Mouse (Mus musculus) intestine, embryonic 15.5 days (tissue): ENCODE data around the gene Tmem86a. TPM values are rescaled to one million over a fixed set of nuclear protein-coding genes. Genes with fewer than 3 reads are reported as not detected.

Experiments used
- ATAC-seq: fragments of 200-750 bp; cut with Nextera tagmentation; 2 replicates; pipeline ENCODE4 v1.8.0; 2017; ENCODE audit warnings: moderate TSS enrichment, moderate library complexity
- H3K27ac ChIP-seq: fragments of 300-500 bp; sonication (generic); 2 replicates; pipeline ENCODE4 v1.5.1; 2015; ENCODE audit warnings: mild to moderate bottlenecking, inconsistent platforms
- H3K27me3 ChIP-seq: fragments of 300-500 bp; sonication (generic); replicated peaks from 2 replicates; pipeline ENCODE4 v1.6.1; 2015; ENCODE audit warnings: inconsistent platforms
- H3K36me3 ChIP-seq: fragments of 300-500 bp; sonication (generic); 2 replicates; pipeline ENCODE4 v1.6.1; 2015; ENCODE audit warnings: inconsistent platforms
- H3K4me1 ChIP-seq: fragments of 300-500 bp; sonication (generic); replicated peaks from 2 replicates; pipeline ENCODE4 v1.6.1; 2015; ENCODE audit warnings: inconsistent platforms
- H3K4me2 ChIP-seq: fragments of 300-500 bp; sonication (generic); replicated peaks from 2 replicates; pipeline ENCODE4 v1.6.1; 2015; ENCODE audit warnings: mild to moderate bottlenecking, inconsistent platforms
- H3K4me3 ChIP-seq: fragments of 300-500 bp; sonication (generic); replicated peaks from 2 replicates; pipeline ENCODE4 v1.5.1; 2015; ENCODE audit warnings: inconsistent platforms
- H3K9ac ChIP-seq: fragments of 300-500 bp; sonication (generic); 2 replicates; pipeline ENCODE4 v1.6.1; 2015; ENCODE audit warnings: inconsistent platforms
- H3K9me3 ChIP-seq: fragments of 300-500 bp; sonication (generic); 2 replicates; pipeline ENCODE4 v1.6.1; 2016; ENCODE audit warnings: inconsistent platforms
- WGBS: fragments of 180-500 bp; shearing (Covaris S2); methylation state at CpG from one replicate; pipeline ENCODE4 v1.1.7; 2015; 5-methylcytosine and 5-hydroxymethylcytosine counted together
- polyA plus RNA-seq: library from polyadenylated mRNA; unstranded; fragments of >200 nt; fragmentation: Nextera tagmentation; extraction: Ambion mirVana; gene quantifications from 2 replicates; pipeline ENCODE4 v1.2.1, GENCODE M21; 2015

Tmem86a gene
- polyA plus RNA-seq, 1 experiment from 2014 or later = 48.8 TPM

DNA sequence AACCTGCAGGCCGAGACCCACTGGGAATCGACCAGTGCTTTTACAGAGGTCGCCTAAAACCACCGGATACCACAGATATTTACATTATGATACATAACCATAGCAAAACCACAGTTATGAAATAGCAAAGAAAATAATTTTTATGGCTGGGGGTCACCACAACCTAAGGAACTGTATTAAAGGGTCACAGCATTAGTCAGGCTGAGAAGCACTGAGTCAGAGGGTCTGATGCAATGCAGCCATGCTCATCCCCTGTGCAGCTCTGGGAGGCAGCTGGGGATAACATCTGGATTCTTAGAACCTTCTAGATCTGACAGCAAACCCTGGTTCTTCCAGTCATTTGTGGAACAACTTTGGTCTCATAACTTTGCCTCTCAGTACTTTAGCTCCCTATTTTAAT lies 19.0 kb upstream of the Tmem86a start:
- WGBS = 82% methylated on average over 4 of the region's 4 CpGs
- ATAC-seq = no peak
- Histone ChIP-seq H3K4me3 (no peak overlapping the region), H3K9ac (no peak overlapping the region), H3K27me3 (no peaks in the 10 kb centered on the region), H3K9me3 (no peaks in the 10 kb centered on the region), H3K4me2 (no peak overlapping the region), H3K27ac (no peak overlapping the region), H3K4me1 (no peaks in the 10 kb centered on the region), H3K36me3 (no peaks in the 10 kb centered on the region)

DNA sequence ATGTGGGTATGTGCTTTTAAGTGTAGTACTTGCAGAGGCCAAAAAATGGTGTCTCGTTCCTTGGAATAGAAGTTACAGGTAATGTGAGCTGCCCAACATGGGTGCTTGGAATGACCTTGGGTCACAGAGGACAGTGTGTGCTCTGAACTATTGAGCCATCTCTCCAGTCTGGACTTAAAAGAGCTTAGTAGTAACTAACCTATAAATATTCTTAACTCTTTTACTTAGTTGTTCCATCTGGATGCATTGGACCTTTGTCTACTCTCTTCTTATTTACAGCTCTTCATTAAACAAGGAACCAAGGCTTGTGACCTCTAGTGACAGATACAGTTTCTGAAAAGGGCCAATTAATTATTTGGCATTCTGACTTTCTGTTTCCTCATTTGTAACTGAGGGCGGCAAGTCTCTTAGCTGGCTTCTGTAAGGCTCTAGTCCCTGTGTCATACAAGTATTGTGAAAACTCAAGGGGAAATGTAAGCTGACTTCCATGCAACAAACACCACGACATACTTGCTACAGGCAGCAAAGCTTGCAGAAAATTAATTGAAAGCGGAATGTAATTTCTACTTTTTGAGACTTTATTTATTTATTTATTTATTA lies 15.5 kb upstream of the Tmem86a start:
- Histone ChIP-seq H3K9ac (no peak overlapping the region), H3K27me3 (no peaks in the 10 kb centered on the region), H3K36me3 (no peaks in the 10 kb centered on the region), H3K27ac (no peak overlapping the region), H3K4me1 (no peaks in the 10 kb centered on the region), H3K4me3 (no peak overlapping the region), H3K4me2 (no peak overlapping the region), H3K9me3 (no peaks in the 10 kb centered on the region)
- ATAC-seq = no peak
- 88% methylated on average over 4 of the region's 4 CpGs for WGBS

GRCm38 (mm10) chr7:47035426-47035825 lies 15.0 kb upstream of the Tmem86a start:
- WGBS = 75% methylated on average over 8 of the region's 8 CpGs
- no peak overlapping the region for H3K4me2 ChIP-seq
- no peaks in the 10 kb centered on the region for H3K4me1 ChIP-seq

DNA sequence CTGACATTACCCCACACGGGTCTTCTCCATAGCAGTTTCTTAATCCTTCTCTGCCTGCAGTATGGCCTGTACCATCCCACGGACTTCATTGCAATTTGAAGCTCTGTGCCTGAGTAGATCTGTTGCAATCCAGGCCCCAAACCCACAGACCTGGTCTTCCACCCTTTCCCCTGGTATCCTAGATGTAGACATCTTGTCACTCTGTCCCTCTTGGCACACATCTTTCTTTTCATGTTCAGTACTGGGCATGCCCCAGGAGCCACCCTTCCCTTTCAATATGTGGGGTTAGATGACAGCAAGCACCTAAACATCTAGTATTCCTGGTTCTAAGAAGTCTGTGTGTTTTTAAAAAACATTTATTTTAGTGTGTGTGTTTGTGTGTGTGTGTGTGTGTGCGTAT lies 8.7 kb upstream of the Tmem86a start:
- Histone ChIP-seq H3K9me3 (no peaks in the 10 kb centered on the region), H3K9ac (no peak overlapping the region), H3K36me3 (no peaks in the 10 kb centered on the region), H3K4me2 (no peak overlapping the region), H3K4me1 (peaks cover 8% of the 10 kb centered on the region), H3K4me3 (no peak overlapping the region), H3K27me3 (no peaks in the 10 kb centered on the region), H3K27ac (no peak overlapping the region)
- 87% methylated on average over 3 of the region's 3 CpGs for WGBS
- no peak for ATAC-seq

More at GRCm38 (mm10) chr7:47035426-47035825, 15.0 kb upstream of the Tmem86a start:
- no peak for ATAC-seq
- Histone ChIP-seq H3K9ac (no peak overlapping the region), H3K36me3 (no peaks in the 10 kb centered on the region), H3K27ac (no peak overlapping the region), H3K27me3 (no peaks in the 10 kb centered on the region), H3K9me3 (no peaks in the 10 kb centered on the region), H3K4me3 (no peak overlapping the region)

- peak overlapping the region; percentile 33; the same call in 1 of the 2 replicates for H3K27ac ChIP-seq
- H3K4me3 ChIP-seq = no peak overlapping the region
- peaks cover 8% of the 10 kb centered on the region for H3K4me1 ChIP-seq
- ATAC-seq = peak; percentile 48; the same call in 1 of the 2 replicates
- no peak overlapping the region for H3K9ac ChIP-seq
- 83% methylated on average over 4 of the region's 4 CpGs for WGBS
- H3K4me2 ChIP-seq = no peak overlapping the region
- no peaks in the 10 kb centered on the region for H3K36me3 ChIP-seq
- H3K9me3 ChIP-seq = no peaks in the 10 kb centered on the region
- H3K27me3 ChIP-seq = no peaks in the 10 kb centered on the region
Measured at GRCm38 (mm10) chr7:47042121-47042520, 8.3 kb upstream of the Tmem86a start.

GRCm38 (mm10) chr7:47042823-47043490 lies 7.4 kb upstream of the Tmem86a start:
- Histone ChIP-seq H3K4me3 (no peak overlapping the region), H3K27me3 (no peaks in the 10 kb centered on the region), H3K9me3 (no peaks in the 10 kb centered on the region), H3K36me3 (no peaks in the 10 kb centered on the region), H3K4me1 (peaks cover 8% of the 10 kb centered on the region), H3K4me2 (no peak overlapping the region), H3K27ac (peak overlapping the region; percentile 33; the same call in 1 of the 2 replicates), H3K9ac (no peak overlapping the region)
- ATAC-seq = peak; percentile 77
- 27% methylated on average over 6 of the region's 6 CpGs for WGBS

DNA sequence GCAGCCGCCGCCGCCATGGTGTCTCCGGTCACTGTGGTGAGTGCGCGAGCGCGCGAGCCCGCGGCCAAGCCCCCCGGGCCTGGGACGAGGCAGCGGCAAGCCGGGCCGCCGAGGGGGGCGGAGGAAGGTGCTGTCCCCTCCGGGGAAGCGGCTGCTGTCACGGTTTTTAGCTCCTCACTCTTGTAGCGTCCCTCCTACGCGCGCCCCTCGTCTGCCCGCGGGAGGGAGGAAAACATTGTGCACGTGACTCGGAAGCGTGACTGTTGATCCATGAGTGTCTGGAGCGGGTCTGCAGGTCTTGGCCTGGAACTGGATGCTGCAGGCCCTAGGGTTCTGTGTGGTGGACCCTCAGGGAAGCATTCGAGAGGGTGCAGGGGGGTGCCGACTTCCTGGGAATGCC lies 365 bp downstream of the Tmem86a start:
- Histone ChIP-seq H3K36me3 (0 out of 2 replicates have a peak, but pooled peaks cover 8% of the 10 kb centered on the region), H3K4me1 (peaks cover 19% of the 10 kb centered on the region), H3K4me3 (peak overlapping the region; percentile 93), H3K9ac (peak overlapping the region; percentile 84), H3K9me3 (no peaks in the 10 kb centered on the region), H3K4me2 (peak overlapping the region; percentile 88), H3K27me3 (no peaks in the 10 kb centered on the region), H3K27ac (peak overlapping the region; percentile 99)
- ATAC-seq = peak; percentile 66
- WGBS = under 1% methylated on average over 34 of the region's 34 CpGs

- peak overlapping the region; percentile 99 for H3K27ac ChIP-seq
- 0 out of 2 replicates have a peak overlapping the region, but pooled peaks have one; percentile 84 for H3K9ac ChIP-seq
- 0% methylated on average over 2 of the region's 2 CpGs for WGBS
- peaks cover 19% of the 10 kb centered on the region for H3K4me1 ChIP-seq
- 0 out of 2 replicates have a peak, but pooled peaks cover 8% of the 10 kb centered on the region for H3K36me3 ChIP-seq
- peak overlapping the region; percentile 93 for H3K4me3 ChIP-seq
- H3K27me3 ChIP-seq = no peaks in the 10 kb centered on the region
- H3K9me3 ChIP-seq = no peaks in the 10 kb centered on the region
- peak overlapping the region; percentile 88 for H3K4me2 ChIP-seq
- ATAC-seq = peak; percentile 52
Measured at GRCm38 (mm10) chr7:47051404-47052151, 1.2 kb downstream of the Tmem86a start.

DNA sequence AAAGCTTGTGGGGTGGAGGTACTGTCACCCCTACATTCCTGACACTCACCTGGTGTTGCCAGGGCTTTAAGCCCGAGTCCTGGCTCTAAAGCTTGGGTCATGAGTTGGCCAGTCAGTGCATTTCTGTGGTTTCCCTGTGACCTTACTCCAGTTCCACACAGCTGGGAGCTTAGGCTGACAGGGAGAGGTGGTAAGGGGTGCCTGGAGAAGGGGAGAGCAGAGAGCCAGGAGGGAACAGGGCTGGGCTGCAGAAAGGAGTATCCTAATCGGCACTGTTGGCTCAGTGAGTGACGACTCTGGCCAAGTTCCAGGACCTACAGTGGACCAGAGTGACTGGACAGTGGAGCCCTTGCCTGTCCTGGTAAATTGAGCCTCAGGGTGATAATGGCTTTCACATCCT lies 1.9 kb downstream of the Tmem86a start:
- H3K27me3 ChIP-seq = no peaks in the 10 kb centered on the region
- peak overlapping the region; percentile 99 for H3K27ac ChIP-seq
- H3K4me3 ChIP-seq = peak overlapping the region; percentile 93; the same call in 1 of the 2 replicates
- 0 out of 2 replicates have a peak, but pooled peaks cover 8% of the 10 kb centered on the region for H3K36me3 ChIP-seq
- H3K9me3 ChIP-seq = no peaks in the 10 kb centered on the region
- no peak for ATAC-seq
- WGBS = 24% methylated on average over 3 of the region's 3 CpGs
- peaks cover 19% of the 10 kb centered on the region for H3K4me1 ChIP-seq
- 0 out of 2 replicates have a peak overlapping the region, but pooled peaks have one; percentile 3 for H3K9ac ChIP-seq
- H3K4me2 ChIP-seq = peak overlapping the region; percentile 88

DNA sequence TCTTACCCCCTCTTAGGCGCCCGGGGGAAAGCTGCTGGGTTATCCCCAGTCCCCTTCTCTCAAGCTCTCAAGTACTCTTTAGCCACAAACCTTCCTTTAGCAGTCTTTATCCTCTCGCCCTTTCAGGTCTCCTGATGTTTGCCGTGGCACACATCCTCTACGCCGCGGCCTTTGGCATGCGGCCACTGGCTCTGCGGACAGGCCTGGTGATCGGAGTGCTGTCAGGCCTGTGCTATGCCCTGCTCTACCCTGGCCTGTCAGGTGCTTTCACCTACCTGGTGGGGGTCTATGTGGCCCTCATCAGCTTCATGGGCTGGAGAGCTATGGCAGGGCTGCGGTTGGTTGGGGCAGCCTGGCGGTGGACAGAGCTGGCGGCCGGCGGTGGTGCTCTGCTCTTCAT lies 2.9 kb downstream of the Tmem86a start:
- H3K27ac ChIP-seq = 0 out of 2 replicates have a peak overlapping the region, but pooled peaks have one; percentile 99
- no peak overlapping the region for H3K9ac ChIP-seq
- no peak overlapping the region for H3K4me3 ChIP-seq
- H3K36me3 ChIP-seq = 0 out of 2 replicates have a peak, but pooled peaks cover 8% of the 10 kb centered on the region
- WGBS = 89% methylated on average over 15 of the region's 15 CpGs
- peaks cover 19% of the 10 kb centered on the region for H3K4me1 ChIP-seq
- no peak for ATAC-seq
- no peaks in the 10 kb centered on the region for H3K9me3 ChIP-seq
- no peaks in the 10 kb centered on the region for H3K27me3 ChIP-seq
- H3K4me2 ChIP-seq = no peak overlapping the region

GRCm38 (mm10) chr7:47054666-47055065 lies 4.3 kb downstream of the Tmem86a start:
- ATAC-seq = no peak
- no peak overlapping the region for H3K4me3 ChIP-seq
- H3K9ac ChIP-seq = no peak overlapping the region
- H3K4me1 ChIP-seq = peaks cover 19% of the 10 kb centered on the region
- no peak overlapping the region for H3K4me2 ChIP-seq
- H3K9me3 ChIP-seq = no peaks in the 10 kb centered on the region
- 85% methylated on average over 2 of the region's 2 CpGs for WGBS
- H3K27ac ChIP-seq = no peak overlapping the region
- no peaks in the 10 kb centered on the region for H3K27me3 ChIP-seq
- 0 out of 2 replicates have a peak, but pooled peaks cover 8% of the 10 kb centered on the region for H3K36me3 ChIP-seq

DNA sequence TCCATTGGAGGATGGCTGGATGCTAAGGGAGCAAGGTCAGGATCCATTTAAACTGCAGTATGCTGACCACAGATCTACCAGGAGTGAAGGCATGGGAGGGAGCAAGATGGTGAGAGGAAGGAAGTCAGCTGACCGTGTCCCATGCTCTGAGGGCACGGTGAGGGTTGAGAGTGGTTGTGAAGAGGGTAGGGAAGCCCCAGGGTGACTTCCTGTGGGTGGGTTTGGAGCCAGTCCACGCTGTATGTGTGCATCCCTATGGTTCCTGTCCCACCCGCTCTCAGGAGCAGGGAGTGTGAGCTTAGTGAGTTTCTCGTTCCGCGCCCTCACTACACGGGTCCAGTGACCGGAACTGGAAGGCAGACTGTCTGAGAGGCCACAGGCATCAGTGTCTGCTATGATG lies 5.3 kb downstream of the Tmem86a start:
- 82% methylated on average over 9 of the region's 9 CpGs for WGBS
- H3K36me3 ChIP-seq = 0 out of 2 replicates have a peak, but pooled peaks cover 8% of the 10 kb centered on the region

More for the DNA sequence above, 5.3 kb downstream of the Tmem86a start:
- Histone ChIP-seq H3K4me3 (no peak overlapping the region), H3K27ac (no peak overlapping the region), H3K9ac (no peak overlapping the region), H3K4me2 (no peak overlapping the region), H3K27me3 (no peaks in the 10 kb centered on the region), H3K9me3 (no peaks in the 10 kb centered on the region), H3K4me1 (peaks cover 19% of the 10 kb centered on the region)
- ATAC-seq = no peak
